Mouse (Mus musculus) hindbrain, embryonic 16.5 days (tissue): Measurements from ENCODE around the gene Lnx1. TPM values are rescaled to one million over a fixed set of nuclear protein-coding genes. Genes with fewer than 3 reads are reported as not detected.

Experiments
- ATAC-seq: fragments of 200-750 bp; cut with Nextera tagmentation; 2 replicates; pipeline ENCODE4 v1.8.0; 2017; ENCODE audit warnings: moderate TSS enrichment, moderate library complexity
- H3K27ac ChIP-seq: fragments of 300-500 bp; sonication (generic); 2 replicates; pipeline ENCODE4 v1.5.1; 2014; ENCODE audit warnings: low read depth, mild to moderate bottlenecking, control low read depth, low read length, moderate library complexity
- H3K27me3 ChIP-seq: fragments of 300-500 bp; sonication (generic); replicated peaks from 2 replicates; pipeline ENCODE4 v1.6.1; 2014; ENCODE audit warnings: low read length; ENCODE audit not compliant: control insufficient read depth, insufficient read depth
- H3K36me3 ChIP-seq: fragments of 300-500 bp; sonication (generic); 2 replicates; pipeline ENCODE4 v1.6.1; 2014; ENCODE audit warnings: mild to moderate bottlenecking, low read length, moderate library complexity, mixed read lengths; ENCODE audit not compliant: control insufficient read depth, insufficient read depth
- H3K4me1 ChIP-seq: fragments of 300-500 bp; sonication (generic); 2 replicates; pipeline ENCODE4 v1.6.1; 2014; ENCODE audit warnings: low read depth, low read length; ENCODE audit not compliant: control insufficient read depth, insufficient read depth
- H3K4me2 ChIP-seq: fragments of 300-500 bp; sonication (generic); 2 replicates; pipeline ENCODE4 v1.6.1; 2014; ENCODE audit warnings: mild to moderate bottlenecking, low read length, control low read depth, moderate library complexity
- H3K4me3 ChIP-seq: fragments of 300-500 bp; sonication (generic); 2 replicates; pipeline ENCODE4 v1.5.1; 2014; ENCODE audit warnings: mild to moderate bottlenecking, low read length, control low read depth, moderate library complexity
- H3K9ac ChIP-seq: fragments of 300-500 bp; sonication (generic); 2 replicates; pipeline ENCODE4 v1.6.1; 2014; ENCODE audit warnings: low read depth, mild to moderate bottlenecking, control low read depth, low read length, moderate library complexity
- H3K9me3 ChIP-seq: fragments of 300-500 bp; sonication (generic); 2 replicates; pipeline ENCODE4 v1.6.1; 2014; ENCODE audit warnings: mild to moderate bottlenecking, low read length, moderate library complexity; ENCODE audit not compliant: control insufficient read depth
- WGBS: fragments of 180-500 bp; shearing (Covaris S2); extraction: QIAGEN DNeasy Blood & Tissue Kit; methylation state at CpG from one replicate; pipeline ENCODE4 v1.1.7; 2014; 5-methylcytosine and 5-hydroxymethylcytosine counted together
- polyA plus RNA-seq: library from polyadenylated mRNA; unstranded; fragments of >200 nt; fragmentation: Nextera tagmentation; extraction: Ambion mirVana; gene quantifications from 2 replicates; pipeline ENCODE4 v1.2.1, GENCODE M21; 2015

The Lnx1 gene
- polyA plus RNA-seq, 1 experiment from 2014 or later, result 20.9 TPM

GRCm38 (mm10) chr5:74688822-74689221, 13.9 kb downstream of the Lnx1 start:
- Histone ChIP-seq H3K36me3 (no peaks in the 10 kb centered on the region), H3K27ac (no peak overlapping the region), H3K4me1 (no peaks in the 10 kb centered on the region), H3K27me3 (no peaks in the 10 kb centered on the region), H3K4me3 (no peak overlapping the region), H3K9ac (no peak overlapping the region), H3K9me3 (no peaks in the 10 kb centered on the region), H3K4me2 (no peak overlapping the region)
- WGBS, result 100% methylated on average over 2 of the region's 2 CpGs
- no peak for ATAC-seq

- Histone ChIP-seq H3K4me2 (no peak overlapping the region), H3K4me1 (no peaks in the 10 kb centered on the region), H3K9ac (no peak overlapping the region), H3K4me3 (no peak overlapping the region), H3K36me3 (no peaks in the 10 kb centered on the region), H3K27ac (no peak overlapping the region), H3K27me3 (no peaks in the 10 kb centered on the region), H3K9me3 (no peaks in the 10 kb centered on the region)
- ATAC-seq, result no peak
- WGBS, result 86% methylated on average over 5 of the region's 5 CpGs
These were observed 17.8 kb downstream of the Lnx1 start for GRCm38 (mm10) chr5:74684944-74685343.

- Histone ChIP-seq H3K4me2 (no peak overlapping the region), H3K9me3 (no peaks in the 10 kb centered on the region), H3K4me1 (no peaks in the 10 kb centered on the region), H3K4me3 (no peak overlapping the region), H3K36me3 (no peaks in the 10 kb centered on the region), H3K27ac (no peak overlapping the region), H3K27me3 (no peaks in the 10 kb centered on the region), H3K9ac (no peak overlapping the region)
- ATAC-seq, result no peak
- WGBS, result 78% methylated on average over 2 of the region's 2 CpGs
These were observed 18.9 kb downstream of the Lnx1 start for GRCm38 (mm10) chr5:74683832-74684231.

- no peaks in the 10 kb centered on the region for H3K27me3 ChIP-seq
- no peak overlapping the region for H3K9ac ChIP-seq
- H3K4me1 ChIP-seq, result peaks cover 5% of the 10 kb centered on the region
- H3K4me2 ChIP-seq, result no peak overlapping the region
- H3K27ac ChIP-seq, result no peak overlapping the region
- no peak for ATAC-seq
- H3K36me3 ChIP-seq, result no peaks in the 10 kb centered on the region
- no peaks in the 10 kb centered on the region for H3K9me3 ChIP-seq
- WGBS, result 100% methylated on average over 1 of the region's 1 CpGs
- no peak overlapping the region for H3K4me3 ChIP-seq
These were observed 20.0 kb downstream of the Lnx1 start for GRCm38 (mm10) chr5:74682735-74683134.

GRCm38 (mm10) chr5:74679631-74680030, 23.1 kb downstream of the Lnx1 start:
- no peak overlapping the region for H3K9ac ChIP-seq
- H3K27me3 ChIP-seq, result no peaks in the 10 kb centered on the region
- peaks cover 7% of the 10 kb centered on the region for H3K4me1 ChIP-seq
- H3K27ac ChIP-seq, result no peak overlapping the region
- no peak overlapping the region for H3K4me2 ChIP-seq
- H3K9me3 ChIP-seq, result no peaks in the 10 kb centered on the region
- WGBS, result 83% methylated on average over 7 of the region's 7 CpGs
- no peak for ATAC-seq
- H3K4me3 ChIP-seq, result no peak overlapping the region
- no peaks in the 10 kb centered on the region for H3K36me3 ChIP-seq

GRCm38 (mm10) chr5:74678693-74679092, 24.0 kb downstream of the Lnx1 start:
- 98% methylated on average over 5 of the region's 5 CpGs for WGBS
- H3K4me1 ChIP-seq, result peaks cover 7% of the 10 kb centered on the region
- no peak overlapping the region for H3K27ac ChIP-seq

GRCm38 (mm10) chr5:74677399-74678338, 25.0 kb downstream of the Lnx1 start:
- H3K27ac ChIP-seq, result peak overlapping the region; percentile 84
- no peaks in the 10 kb centered on the region for H3K36me3 ChIP-seq
- H3K4me3 ChIP-seq, result peak overlapping the region; percentile 40
- peak overlapping the region; percentile 62 for H3K9ac ChIP-seq
- H3K9me3 ChIP-seq, result no peaks in the 10 kb centered on the region
- 35% methylated on average over 19 of the region's 19 CpGs for WGBS
- H3K27me3 ChIP-seq, result no peaks in the 10 kb centered on the region
- H3K4me2 ChIP-seq, result peak overlapping the region; percentile 53
- ATAC-seq, result peak; percentile 99
- H3K4me1 ChIP-seq, result peaks cover 7% of the 10 kb centered on the region

More at GRCm38 (mm10) chr5:74678693-74679092, 24.0 kb downstream of the Lnx1 start:
- Histone ChIP-seq H3K4me2 (no peak overlapping the region), H3K27me3 (no peaks in the 10 kb centered on the region), H3K9ac (no peak overlapping the region), H3K4me3 (no peak overlapping the region), H3K9me3 (no peaks in the 10 kb centered on the region), H3K36me3 (no peaks in the 10 kb centered on the region)
- no peak for ATAC-seq

GRCm38 (mm10) chr5:74672556-74672955, 30.2 kb downstream of the Lnx1 start:
- H3K4me3 ChIP-seq, result no peak overlapping the region
- H3K9me3 ChIP-seq, result no peaks in the 10 kb centered on the region
- H3K9ac ChIP-seq, result no peak overlapping the region
- 0 out of 2 replicates have a peak, but pooled peaks cover 2% of the 10 kb centered on the region for H3K4me1 ChIP-seq
- H3K36me3 ChIP-seq, result no peaks in the 10 kb centered on the region
- no peak overlapping the region for H3K27ac ChIP-seq
- no peak for ATAC-seq
- H3K27me3 ChIP-seq, result no peaks in the 10 kb centered on the region
- no peak overlapping the region for H3K4me2 ChIP-seq
- 91% methylated on average over 5 of the region's 5 CpGs for WGBS

GRCm38 (mm10) chr5:74670877-74671276, 31.8 kb downstream of the Lnx1 start:
- H3K4me1 ChIP-seq, result no peaks in the 10 kb centered on the region
- 86% methylated on average over 3 of the region's 3 CpGs for WGBS
- no peak overlapping the region for H3K4me2 ChIP-seq

More at GRCm38 (mm10) chr5:74670877-74671276, 31.8 kb downstream of the Lnx1 start:
- Histone ChIP-seq H3K36me3 (no peaks in the 10 kb centered on the region), H3K27ac (no peak overlapping the region), H3K27me3 (no peaks in the 10 kb centered on the region), H3K9me3 (no peaks in the 10 kb centered on the region), H3K4me3 (no peak overlapping the region), H3K9ac (no peak overlapping the region)
- no peak for ATAC-seq
